Mouse (Mus musculus) heart, adult 9 months (tissue): Measurements from ENCODE around the gene Usp21.

Source experiments
- DNase-seq, 2 experiments: peaks; one replicate each; pipeline ENCODE4 v3.0.0; 2022; ENCODE audit warnings: low spot score in 2 of 2

Usp21 gene

GRCm38 (mm10) chr1:171284491-171284890 is 3.3 kb downstream of the Usp21 start:
- no peak for DNase-seq

- DNase-seq: no peak
These were observed 4.3 kb downstream of the Usp21 start for GRCm38 (mm10) chr1:171283188-171284160.

- DNase-seq: no peak
These were observed 5.5 kb downstream of the Usp21 start for GRCm38 (mm10) chr1:171282086-171282805.

GRCm38 (mm10) chr1:171281528-171281923 is 6.3 kb downstream of the Usp21 start:
- peak in 1 of 2 experiments; percentile 81 for DNase-seq

GRCm38 (mm10) chr1:171280916-171281527 is 6.8 kb downstream of the Usp21 start, which contains the start of gene Ppox:
Gene Ppox, minus strand, starts transcription at chr1:171281186.
- peak; percentile 95 to 98 for DNase-seq

GRCm38 (mm10) chr1:171280250-171280915 is 7.4 kb downstream of the Usp21 start:
- no peak for DNase-seq

GRCm38 (mm10) chr1:171279721-171280120 is 8.1 kb downstream of the Usp21 start:
- no peak for DNase-seq

GRCm38 (mm10) chr1:171279012-171279705 is 8.6 kb downstream of the Usp21 start:
- DNase-seq: no peak

GRCm38 (mm10) chr1:171278436-171278835 is 9.4 kb downstream of the Usp21 start:
- DNase-seq: no peak

- DNase-seq: no peak
These were observed 10.1 kb downstream of the Usp21 start for GRCm38 (mm10) chr1:171277736-171278135.

GRCm38 (mm10) chr1:171276110-171276748 is 11.6 kb downstream of the Usp21 start:
- no peak for DNase-seq

GRCm38 (mm10) chr1:171275144-171275734 is 12.6 kb downstream of the Usp21 start:
- no peak for DNase-seq

GRCm38 (mm10) chr1:171274171-171274570 is 13.6 kb downstream of the Usp21 start:
- DNase-seq: no peak

GRCm38 (mm10) chr1:171272086-171272485 is 15.7 kb downstream of the Usp21 start:
- no peak for DNase-seq

GRCm38 (mm10) chr1:171271622-171272021 is 16.2 kb downstream of the Usp21 start:
- DNase-seq: no peak

GRCm38 (mm10) chr1:171271196-171271595 is 16.6 kb downstream of the Usp21 start:
- no peak for DNase-seq

- DNase-seq: no peak
These were observed 17.3 kb downstream of the Usp21 start for GRCm38 (mm10) chr1:171270573-171270900.

- DNase-seq: peak; percentile 92 to 95
These were observed 17.8 kb downstream of the Usp21 start, which contains the start of gene B4galt3 for GRCm38 (mm10) chr1:171269848-171270572. Gene B4galt3, plus strand, starts transcription at chr1:171270328.

GRCm38 (mm10) chr1:171268341-171268740 is 19.4 kb downstream of the Usp21 start:
- no peak for DNase-seq
